Mouse (Mus musculus) cerebellum, postnatal 36 days (tissue): ENCODE measurements at regions not wholly inside any gene's neighbourhood (a gene's known extent, or its start where the extent isn't known, plus 50 kb on each side); places are given as distances from the start of the nearest gene placed in this dataset.
"Not testable (repeated sequence)": the region's sequence is repeated elsewhere in the genome, so short reads cannot be mapped to it uniquely, and the experiment has no call there.

Experiments used
- DNase-seq, 2 experiments: peaks; one replicate each; pipeline ENCODE4 v3.0.0; 2021 to 2022; ENCODE audit warnings: mixed read lengths in 2 of 2

- DNase-seq, result no peak
Measured at GRCm38 (mm10) chr2:149283274-149283673, 121.6 kb upstream of the Cst10 start.

- no peak for DNase-seq
Measured at GRCm38 (mm10) chr2:149284199-149284598, 120.7 kb upstream of the Cst10 start.

- DNase-seq, result not testable (repeated sequence)
Measured at GRCm38 (mm10) chr2:149296936-149297335, 107.9 kb upstream of the Cst10 start.

GRCm38 (mm10) chr2:149305553-149305952 is 99.3 kb upstream of the Cst10 start:
- no peak for DNase-seq

- DNase-seq, result peak; percentile 8 to 46
Measured at GRCm38 (mm10) chr2:149350239-149350811, 54.5 kb upstream of the Cst10 start.
